Mouse (Mus musculus): ENCODE data around the gene Lrrc8d.

Lrrc8d gene

GRCm38 (mm10) chr5:105699141-105700069 lies at the start of gene Lrrc8d:
Lrrc8d (plus strand) TSS chr5:105699969.
- DNase-seq = peak; percentile 94

- DNase-seq = no peak
Observed at GRCm38 (mm10) chr5:105650728-105651479, 48.9 kb upstream of the Lrrc8d start.

DNA sequence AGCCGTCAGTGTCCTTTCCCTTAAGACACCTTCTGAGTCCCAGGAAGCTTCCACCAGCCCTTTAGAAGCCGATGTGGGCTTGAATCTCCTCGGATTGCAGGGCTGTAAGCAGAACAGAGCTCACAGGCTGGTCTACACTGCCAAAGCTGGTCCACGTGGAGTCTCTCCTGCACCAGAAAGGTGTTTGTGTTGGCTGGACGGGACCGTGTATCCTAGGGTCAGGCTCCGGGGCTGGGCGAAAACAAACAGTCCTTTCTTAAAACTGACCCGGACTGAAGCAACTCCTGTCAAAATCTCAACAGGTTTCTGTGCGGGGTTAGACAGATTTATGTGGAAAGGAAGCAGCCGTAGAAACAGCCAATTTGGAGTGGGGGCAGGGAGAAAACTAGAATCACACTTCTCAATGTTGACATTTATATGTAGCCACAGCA lies 48.2 kb upstream of the Lrrc8d start:
- DNase-seq = peak; percentile 29

- peak; percentile 79 for DNase-seq
Observed at GRCm38 (mm10) chr5:105654237-105655063, 45.3 kb upstream of the Lrrc8d start.

GRCm38 (mm10) chr5:105655100-105655734 lies 44.6 kb upstream of the Lrrc8d start:
- no peak for DNase-seq

- DNase-seq = no peak
Observed at GRCm38 (mm10) chr5:105661894-105662293, 37.9 kb upstream of the Lrrc8d start.

DNA sequence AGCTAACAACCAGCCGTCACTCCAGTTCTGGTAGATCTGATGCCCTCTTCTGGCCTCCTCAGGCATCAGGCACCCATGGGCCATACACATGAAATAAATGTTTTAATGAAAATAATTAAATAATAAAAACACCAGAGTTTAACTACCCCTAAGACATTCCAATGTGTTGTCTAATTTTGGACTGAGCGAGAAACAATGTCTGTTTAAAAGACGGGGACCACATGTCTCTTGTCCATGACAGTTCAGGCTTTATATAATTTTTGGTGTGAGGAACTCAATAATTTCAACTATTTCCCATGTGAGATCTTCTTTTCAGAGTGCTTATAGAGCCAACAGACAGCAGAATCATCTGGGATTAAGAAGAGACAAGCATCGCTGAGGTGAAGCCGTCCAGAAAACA lies 32.8 kb upstream of the Lrrc8d start:
- no peak for DNase-seq

DNA sequence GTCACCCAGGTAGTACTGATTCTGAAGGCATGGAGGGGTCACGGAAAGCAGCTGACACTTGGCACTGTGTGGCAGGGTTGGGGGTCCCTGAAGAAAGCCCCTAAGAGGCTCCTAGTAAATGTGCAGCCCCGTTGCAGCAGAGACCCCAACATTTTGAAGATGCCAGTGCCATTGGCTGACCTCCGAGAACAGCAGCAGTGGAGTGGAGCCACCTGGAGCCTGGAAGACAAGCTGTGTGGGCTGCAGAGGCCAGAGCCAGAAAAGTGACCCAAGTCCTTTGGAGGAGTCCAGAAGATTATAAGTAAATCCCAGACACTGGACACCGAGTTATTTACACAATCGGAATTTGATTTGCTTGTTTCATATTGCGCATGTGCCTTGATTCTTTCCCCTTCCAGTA lies 32.4 kb upstream of the Lrrc8d start:
- DNase-seq = no peak

DNA sequence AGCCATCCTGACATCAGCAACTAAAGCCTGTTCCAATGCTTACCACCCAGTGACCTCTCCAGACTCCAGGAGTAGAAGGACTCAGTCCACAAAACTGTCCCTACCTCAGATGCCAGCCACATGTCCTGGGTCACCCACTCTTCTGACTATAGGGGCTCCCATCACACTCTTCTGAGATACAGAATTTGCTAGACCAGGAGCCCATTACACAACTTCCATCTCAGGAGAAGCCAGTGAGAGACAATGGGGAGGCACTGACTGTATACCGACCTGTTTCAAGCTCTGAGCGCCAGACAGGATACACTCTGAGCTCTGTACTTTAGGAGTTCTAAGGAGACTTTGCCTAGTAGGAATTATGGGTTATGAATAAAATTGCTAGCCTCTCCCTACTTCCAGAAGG lies 30.7 kb upstream of the Lrrc8d start:
- no peak for DNase-seq

DNA sequence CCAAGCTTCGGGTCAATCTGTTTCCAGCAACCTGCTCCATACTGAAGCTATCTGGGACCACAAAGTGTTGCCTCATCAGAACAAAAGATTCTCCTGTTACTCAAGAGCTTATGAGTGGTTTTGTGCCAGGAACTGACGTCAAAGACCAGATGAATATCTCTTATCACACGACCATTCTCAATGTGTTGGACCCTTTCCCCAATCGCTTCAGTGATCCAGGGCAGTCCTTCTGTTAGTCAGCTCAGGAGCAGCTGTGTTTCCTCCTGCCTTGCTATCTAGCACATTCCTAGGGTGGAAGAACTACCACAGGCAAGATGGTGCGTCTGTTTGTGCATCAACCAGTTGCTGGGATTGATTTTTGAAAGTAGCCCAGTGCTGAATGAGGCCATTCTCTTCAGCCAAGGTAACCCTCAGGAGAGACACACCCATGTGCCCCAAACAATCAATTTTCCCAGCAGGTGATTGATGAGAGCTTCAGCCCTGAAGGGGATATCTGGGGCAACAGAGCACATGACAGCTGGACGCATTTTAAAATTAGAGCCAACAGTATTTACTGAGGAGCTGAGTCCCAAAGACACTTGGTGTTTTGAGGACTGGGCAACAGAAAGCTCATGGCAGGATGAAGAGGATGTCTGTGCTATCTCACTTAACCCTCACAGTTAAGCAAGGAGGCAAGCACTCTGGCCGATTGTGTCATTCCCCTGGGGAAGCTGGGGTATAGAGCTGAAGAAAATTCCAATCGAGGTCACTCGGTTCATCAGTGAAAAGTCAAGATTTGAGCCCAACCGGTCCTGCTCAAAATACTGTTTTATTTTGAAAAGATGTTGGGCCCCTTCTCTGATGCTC lies 30.0 kb upstream of the Lrrc8d start:
- no peak for DNase-seq

- DNase-seq = no peak
Observed at GRCm38 (mm10) chr5:105672332-105672731, 27.4 kb upstream of the Lrrc8d start.

DNA sequence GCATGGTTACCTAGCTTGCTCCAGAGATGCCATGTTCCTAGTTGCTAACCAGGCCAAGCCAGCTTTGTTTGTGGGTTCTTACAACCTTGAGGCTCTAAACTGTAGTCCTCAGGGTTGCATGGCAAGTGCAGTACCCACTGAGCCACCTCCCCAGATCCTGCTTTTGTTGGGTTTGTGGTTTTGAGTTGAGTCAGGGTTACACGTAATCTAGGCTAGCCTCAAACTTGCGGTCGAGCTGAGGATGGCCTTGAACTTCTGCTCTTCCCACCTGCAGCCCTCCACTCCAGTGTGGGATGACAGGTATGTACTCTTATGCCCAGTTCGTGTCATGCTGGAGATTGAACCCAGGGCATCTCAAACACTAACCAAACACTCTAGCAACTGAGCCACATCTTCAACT lies 24.3 kb upstream of the Lrrc8d start:
- no peak for DNase-seq

DNA sequence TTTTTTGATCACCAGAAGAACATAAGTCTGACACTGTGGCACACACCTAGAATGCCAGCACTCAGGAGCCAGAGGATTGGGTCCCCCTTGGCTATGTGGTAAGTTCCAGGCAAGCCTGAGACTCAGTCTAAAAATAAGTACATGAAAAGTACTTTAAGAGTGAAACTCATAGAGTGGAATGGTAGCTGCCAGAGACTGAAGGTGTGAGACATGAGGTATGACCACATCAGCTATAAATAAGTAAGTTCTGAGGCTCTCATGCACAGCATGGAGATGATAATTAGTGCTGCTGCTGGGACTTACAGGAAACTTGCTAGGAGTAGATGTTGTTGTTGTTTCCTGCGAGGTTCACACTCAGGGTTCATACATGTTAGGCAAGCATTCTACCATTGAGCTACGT lies 22.7 kb upstream of the Lrrc8d start:
- no peak for DNase-seq

- DNase-seq = no peak
Observed at GRCm38 (mm10) chr5:105678243-105678642, 21.5 kb upstream of the Lrrc8d start.

DNA sequence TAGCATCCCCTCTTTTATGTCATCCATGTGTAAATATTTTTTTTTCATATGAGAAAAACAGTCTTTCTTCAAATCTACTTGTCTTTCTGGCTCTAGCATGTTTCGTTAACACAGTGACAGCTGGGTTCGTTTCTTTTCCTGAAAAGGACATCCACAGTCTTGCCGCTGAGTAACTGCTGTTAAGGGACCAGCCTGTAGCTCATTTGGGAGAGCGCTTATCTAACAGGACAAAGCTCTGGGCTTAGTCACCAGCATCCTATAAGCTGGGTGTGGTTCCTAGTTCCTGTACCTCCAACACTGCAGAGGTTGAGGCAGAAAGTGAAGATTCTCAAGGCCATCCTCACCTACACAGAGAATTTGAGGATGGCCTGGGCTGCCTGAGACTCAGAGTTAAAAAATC lies 20.5 kb upstream of the Lrrc8d start:
- no peak for DNase-seq

- no peak for DNase-seq
Observed at GRCm38 (mm10) chr5:105679921-105680843, 19.6 kb upstream of the Lrrc8d start.

GRCm38 (mm10) chr5:105682143-105682611 lies 17.6 kb upstream of the Lrrc8d start:
- no peak for DNase-seq

DNA sequence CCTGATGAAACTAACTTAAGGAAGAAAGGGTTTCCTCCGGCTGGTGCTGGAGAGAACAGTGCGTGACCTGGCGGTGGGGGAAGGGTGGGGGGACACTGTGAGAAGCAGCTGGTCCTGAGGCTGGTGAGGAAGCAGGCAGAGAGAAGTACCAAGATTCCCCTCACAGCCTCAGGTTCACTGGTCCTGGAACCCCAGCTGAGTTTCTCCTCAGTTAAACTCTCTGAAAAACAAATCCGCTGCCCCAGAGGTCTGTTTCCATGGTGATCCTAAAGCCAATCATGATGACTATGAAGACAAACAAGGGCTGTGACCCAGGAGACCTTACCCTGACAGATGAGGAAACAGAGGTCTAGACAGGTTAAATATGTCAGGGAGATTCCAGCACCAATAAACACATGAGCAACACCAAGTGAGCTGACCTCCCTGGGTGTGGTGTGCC lies 15.8 kb upstream of the Lrrc8d start:
- no peak for DNase-seq

- DNase-seq = peak; percentile 85
Observed at GRCm38 (mm10) chr5:105684861-105685600, 14.7 kb upstream of the Lrrc8d start.

Data from kidney, adult 9 months (tissue).